Mouse (Mus musculus) urinary bladder, postnatal 4 days (tissue): ENCODE data around the gene Gipr.
"Not testable (repeated sequence)": the region's sequence is repeated elsewhere in the genome, so short reads cannot be mapped to it uniquely, and the experiment has no call there.

ENCODE experiments used
- DNase-seq, 2 experiments: peaks; one replicate each; pipeline ENCODE4 v3.0.0; 2021 to 2022; ENCODE audit warnings: low spot score in 2 of 2

Gene Gipr

DNA sequence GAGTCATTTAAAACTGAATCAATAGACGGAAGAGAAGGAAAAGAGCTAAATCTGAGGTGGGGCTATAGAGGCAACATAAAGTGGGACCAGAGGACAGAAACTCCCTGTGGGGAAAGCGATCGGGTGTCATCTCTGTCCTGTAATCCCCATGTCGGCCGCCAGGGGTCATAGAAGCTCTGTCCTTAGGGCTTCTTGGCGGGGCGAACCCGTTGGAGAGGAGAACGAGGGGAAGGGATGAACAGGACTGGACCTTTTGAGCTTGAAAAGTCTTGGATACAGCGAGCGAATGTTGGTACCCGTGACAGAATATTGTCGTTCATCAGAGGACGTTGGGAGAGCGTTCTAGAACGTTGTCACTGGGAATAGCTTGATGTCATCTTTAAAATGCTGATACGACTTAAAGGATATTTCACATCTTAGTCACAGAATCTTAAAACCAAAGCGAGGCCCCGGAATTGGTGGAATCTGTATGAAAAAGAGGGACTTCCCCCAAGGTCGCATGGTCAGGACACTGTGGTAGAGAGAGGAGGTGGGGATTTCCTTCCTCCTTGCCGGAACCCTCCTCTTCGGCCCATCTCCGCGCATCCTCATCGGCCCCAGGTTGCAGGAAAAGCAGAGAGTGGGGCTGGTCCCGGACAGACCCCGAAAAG is 12.6 kb upstream of the Gipr start:
- DNase-seq = no peak

DNA sequence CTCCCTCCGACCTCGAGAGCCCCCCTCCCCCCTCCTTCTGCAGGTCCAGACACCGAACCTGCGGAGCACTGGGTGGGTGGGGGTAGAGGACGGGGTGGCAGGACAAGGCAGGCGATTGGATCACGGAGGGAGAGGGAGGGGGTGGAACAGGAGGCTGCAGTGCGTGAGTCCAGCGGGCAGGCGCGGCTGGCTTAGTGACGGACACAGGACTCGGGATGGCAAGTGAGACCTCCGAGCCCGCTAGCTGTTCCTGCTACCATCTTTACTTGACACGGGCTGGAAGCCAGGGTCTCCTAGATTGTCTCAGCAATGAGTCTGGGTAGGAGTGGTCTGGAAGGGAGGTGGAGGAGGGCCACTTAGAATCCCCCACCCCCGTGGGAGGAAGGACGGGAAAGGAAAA is 12.1 kb upstream of the Gipr start:
- no peak for DNase-seq

DNA sequence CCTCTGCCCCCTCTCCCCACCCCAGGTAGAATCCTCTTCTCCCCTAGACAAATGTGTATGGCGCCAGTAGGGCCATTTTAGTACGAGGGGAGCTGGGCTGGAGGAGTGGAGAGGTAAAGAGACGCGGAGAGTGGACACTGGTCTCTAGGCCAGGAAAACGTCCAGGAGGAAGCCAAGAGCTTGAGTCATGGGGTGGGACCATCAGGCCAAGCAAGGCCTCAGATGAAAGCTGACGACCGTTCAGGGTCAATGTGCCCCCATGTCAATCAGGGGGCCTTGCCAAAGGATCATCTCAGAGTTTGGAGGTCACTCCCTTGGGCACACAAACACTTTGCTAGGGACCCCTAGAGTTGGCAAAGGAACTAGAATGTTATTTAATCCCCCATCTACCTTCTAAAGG is 11.3 kb upstream of the Gipr start:
- DNase-seq = no peak

DNA sequence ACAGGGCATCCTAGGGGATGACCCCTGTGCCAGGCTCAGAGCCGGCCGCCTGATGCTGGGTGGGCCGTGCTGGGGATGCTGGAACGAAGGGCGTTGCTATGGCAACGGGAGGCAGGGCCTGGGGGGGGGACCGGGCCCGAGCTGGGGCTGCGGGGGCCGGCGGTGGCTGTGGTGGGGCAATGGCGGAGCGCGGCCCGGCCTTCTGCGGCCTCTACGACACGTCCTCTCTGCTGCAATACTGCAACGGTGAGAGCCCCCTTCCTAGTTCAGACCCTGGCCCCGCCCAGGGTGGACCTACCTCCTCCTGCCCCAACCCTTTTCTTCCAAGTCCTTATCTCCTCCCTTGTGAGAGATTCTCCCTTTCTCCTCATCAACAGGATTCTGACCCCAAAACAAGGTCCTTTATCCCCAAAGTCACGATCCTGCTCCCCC is 10.6 kb upstream of the Gipr start:
- no peak for DNase-seq

DNA sequence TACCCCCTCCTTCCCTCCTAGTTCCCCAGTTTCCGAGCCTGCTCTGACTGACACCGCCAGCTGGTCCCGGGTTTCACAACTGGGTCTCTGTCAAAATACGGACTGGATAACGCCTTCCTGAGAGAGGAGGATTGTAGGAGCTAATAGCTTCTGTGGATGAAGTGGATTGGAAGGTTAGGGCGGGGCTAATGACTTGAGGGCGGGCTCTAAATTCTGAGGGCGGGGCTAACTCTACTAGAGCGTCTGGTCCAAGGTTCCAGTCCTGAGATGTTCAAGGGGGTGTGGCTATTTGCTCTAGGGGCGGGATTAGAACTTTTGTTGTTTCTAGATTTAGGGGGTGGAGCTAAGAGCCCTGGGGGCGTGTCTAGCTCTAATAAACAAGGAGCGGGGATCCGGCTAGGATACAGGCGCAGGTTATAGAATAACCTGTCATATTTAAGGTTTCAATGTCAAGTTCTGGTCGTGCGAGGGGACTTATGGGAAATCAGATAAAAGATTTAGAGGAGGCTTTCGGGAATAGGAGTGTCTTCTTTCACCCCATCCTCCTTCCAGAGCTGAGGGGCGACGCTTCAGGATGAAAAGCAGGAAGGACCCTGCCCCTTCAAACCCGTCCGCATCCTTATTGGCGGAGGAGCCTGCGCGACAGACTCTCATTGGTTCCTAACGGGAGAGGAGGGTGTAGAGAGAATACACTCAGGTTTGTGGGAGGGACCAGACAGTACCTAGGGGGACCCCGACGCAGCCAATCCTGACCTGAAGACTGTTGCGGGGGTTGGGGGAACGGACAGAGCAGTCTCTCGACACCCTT is 10.0 kb upstream of the Gipr start, which contains the start of gene Eml2:
Gene Eml2 (plus strand): TSS at position 714 of the 808 bp plus-strand sequence.
- no peak for DNase-seq

DNA sequence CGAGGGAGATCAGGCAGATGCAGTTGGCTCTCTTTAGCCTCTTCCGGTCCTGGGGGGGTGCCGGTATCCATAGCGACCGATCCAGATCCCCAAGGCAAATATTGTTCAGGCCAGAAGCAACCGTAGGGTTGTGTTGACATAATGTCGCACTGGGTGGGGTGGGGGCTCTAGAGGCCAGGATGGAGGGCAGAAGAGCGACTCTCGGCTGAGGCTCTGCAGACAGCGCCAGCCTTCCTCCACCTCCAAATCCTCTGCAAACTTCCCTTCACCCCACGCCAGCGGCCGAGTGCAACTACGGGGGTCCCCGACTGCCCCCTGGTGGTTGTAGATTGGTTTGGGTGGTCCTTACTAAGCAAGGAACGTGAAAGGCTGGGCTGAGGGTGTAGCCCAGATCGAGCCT is 6.9 kb upstream of the Gipr start:
- DNase-seq = peak; percentile 75 to 87

DNA sequence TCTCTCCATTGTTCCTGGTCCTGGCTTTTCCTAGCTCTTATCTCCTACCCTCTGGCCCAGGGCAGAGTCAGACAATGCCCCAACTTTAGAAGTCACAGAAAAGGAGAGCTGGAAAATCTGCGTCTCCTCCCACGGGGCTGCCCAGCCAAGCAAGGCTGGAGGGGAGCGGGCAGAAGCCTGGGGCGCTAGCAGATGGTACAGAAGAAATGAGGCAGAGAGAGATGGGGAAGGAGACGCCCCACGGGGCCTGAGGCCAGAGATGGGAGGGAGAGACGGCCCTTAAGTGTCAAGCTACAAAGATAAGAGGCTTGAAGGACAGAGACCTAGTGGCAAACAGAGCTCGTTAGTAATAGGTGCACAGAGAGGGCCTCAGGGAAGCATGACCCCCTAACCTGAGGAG is 5.9 kb upstream of the Gipr start:
- no peak for DNase-seq

DNA sequence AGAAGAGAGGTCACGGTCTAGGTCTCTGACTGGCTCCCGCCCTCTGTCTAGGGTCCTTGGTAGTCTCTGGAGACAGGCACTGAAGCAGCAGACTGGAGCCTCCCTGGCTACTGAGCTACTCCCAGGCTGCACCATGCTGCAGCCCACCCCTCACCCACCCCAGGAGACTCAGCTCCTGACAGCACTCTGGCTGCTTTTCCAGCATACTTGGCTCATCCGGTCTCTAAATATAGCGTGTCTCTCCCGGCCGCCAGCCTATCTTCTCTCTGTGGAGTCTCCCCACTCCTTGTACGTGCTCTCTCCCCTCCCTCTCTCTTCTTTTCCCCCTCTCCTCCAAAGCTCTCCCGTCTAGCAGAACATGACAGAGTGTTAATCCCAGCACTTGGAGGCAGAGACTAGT is 4.2 kb upstream of the Gipr start:
- no peak for DNase-seq

DNA sequence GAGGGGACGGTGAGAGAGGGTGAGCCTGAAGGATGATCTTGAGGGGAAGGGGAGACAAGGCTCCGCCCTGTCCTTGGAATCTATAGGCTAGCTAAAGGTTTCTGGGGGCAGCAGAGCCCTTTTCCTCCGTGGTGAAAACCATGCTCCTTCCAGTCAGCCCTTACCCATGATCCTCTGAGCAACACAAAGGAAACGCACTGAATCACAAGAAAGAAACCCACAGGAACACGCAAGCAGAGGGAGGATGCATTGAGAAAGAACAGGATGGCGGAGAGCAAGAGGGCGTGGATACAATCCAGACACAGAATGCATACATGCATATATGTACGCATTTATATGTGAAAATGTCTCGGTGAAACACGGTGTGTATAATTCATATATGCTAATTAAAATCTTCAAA is 3.6 kb upstream of the Gipr start:
- no peak for DNase-seq

DNA sequence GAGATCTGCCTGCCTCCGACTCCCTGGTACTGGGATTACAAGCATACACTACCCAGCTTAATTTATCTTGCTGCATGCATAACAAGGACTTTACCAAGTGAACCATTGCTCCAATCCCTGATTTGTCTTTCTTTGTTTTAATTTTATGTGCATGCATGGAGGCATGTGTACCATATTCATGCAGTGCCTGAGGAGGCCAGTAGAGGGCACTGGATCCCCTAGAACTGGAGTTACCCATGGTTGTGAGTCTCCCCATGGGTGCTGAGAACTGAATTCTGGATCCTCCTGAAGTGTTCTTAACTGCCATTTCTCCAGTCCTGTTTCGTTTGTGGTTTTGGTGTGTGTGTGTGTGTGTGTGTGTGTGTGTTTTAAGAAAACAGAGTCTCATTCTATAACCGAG is 1.1 kb upstream of the Gipr start:
- no peak for DNase-seq

DNA sequence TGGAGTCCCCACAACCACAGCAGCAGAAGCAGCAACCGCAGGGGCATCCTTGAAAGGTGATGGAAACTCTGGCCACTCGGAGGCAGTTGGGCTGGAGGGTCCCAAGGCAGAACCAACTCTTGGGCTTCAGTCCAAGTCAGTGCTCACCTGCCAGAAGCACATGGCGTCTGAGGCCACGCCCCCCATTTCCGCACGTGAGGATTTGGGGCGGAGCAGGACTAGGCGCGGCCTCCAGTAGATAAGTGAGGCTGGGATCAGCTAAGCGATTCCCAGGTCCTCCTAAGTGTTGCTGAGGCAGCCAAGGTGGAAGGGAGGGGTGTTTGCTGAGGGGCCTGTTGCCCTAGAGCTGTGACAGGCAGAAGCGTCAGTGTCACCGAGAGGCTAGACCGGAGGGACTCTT is 949 bp downstream of the Gipr start:
- DNase-seq = no peak

DNA sequence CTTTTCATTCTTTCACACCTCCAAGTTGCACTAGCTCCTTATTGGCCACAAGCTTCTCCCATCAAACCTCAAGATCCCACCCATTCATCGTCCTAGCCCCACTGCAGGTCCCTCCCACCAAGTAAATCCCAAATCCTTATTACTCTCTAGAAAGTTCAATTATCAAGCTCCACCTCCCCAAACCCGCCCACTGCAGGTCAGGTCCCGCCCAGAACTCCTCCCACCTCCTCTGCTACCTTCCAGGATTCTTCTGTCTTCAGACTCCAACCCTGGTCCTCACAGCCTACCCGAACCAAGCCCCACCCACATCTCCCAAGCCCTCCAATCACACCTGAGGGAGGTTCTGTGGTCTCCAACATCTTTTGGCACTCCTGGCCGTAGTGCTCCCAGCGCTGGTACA is 1.7 kb downstream of the Gipr start:
- DNase-seq = no peak

DNA sequence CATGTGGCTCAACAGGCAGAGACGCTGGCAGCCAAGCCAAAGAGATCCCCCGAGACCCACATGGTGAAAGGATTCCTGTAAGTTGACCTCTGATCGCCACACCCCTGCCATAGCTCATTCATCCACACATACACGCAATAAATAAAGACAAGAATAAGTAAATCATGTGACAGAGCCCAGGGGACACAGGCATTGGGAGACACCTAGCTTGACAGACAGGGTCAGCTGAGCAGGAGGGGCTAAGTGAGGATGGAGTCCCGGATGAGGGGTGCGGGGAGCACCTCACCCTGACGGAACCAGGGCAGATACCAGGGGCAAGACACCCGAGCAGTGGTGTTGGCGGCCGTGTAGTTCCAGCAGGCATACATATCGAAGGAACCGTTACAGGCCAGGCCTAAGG is 2.2 kb downstream of the Gipr start:
- DNase-seq = no peak

DNA sequence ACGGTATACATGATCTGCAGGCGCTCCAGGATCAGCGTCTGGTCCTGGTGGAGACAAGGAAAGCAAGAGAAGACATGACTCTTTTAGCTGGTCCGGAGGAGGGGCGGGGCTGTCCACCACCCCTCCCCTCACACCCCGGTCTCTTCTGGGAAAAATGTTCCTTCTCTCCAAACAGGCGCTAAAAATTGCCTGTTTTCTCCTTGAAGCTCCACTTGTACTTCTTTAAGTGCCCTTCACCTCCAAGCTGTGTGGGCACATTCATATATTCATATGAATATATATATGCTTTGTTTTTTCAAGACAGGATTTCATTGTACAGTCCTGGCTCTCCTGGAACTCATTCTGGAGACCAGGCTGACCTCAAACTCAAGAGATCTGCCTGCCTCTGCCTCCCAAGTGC is 3.0 kb downstream of the Gipr start:
- no peak for DNase-seq

DNA sequence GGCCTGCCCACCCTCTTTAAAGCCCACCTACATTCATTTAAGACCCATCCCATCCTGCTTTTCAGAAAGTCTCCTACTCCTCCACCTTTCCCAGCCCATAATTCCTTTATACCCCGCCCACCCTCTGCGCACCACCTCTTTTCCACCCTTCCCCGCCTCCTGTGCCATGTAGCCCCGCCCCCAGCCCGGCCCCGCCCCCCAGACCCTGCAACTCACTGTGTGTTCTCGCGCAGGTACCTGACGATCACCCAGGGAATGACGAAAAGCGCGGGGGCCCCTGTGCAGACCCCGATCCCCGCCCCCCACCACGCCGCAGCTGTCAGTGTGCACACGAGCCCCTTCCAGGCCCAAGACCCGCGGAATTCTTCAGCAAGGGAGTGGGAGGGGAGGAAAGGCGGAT is 5.8 kb downstream of the Gipr start:
- no peak for DNase-seq

DNA sequence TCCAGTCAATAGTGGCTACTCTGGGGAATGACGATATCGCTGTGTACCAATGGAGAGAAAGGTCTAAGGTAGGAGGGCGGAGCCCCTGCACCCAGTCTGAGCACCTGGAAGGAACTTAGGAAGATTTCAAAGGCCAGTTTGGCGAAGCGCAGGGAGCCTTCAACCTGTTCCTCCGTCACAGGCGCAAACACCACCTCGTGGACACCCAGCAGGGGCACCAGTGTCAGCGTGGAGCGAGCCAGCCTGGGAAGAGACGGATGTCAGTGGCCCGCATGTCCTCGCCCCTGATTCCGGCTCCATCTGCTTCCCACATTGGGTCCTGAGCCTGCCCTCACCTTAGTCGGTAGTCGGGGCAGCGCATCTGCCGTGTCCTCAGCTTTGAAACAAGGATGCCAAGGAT is 6.5 kb downstream of the Gipr start:
- DNase-seq = no peak

DNA sequence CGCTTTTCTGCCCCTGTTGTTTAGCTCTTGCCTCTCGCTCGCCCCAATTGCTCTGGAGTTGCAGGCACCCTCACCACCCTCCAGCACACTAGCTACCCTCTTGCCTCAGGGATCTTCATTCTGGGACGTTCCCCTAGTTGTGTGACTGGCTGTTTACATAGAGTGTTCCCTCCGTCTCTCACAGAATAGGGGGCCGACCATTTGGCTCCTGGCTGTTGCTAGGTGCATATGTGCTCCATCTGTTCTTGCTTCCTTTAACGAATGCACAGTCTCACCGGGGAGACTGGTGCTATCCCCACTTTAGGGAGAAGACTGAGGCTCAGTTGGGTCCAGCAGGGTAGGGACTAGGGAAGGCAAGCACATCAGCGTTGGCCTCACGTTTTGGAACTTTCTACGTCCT is 7.3 kb downstream of the Gipr start:
- DNase-seq = no peak

DNA sequence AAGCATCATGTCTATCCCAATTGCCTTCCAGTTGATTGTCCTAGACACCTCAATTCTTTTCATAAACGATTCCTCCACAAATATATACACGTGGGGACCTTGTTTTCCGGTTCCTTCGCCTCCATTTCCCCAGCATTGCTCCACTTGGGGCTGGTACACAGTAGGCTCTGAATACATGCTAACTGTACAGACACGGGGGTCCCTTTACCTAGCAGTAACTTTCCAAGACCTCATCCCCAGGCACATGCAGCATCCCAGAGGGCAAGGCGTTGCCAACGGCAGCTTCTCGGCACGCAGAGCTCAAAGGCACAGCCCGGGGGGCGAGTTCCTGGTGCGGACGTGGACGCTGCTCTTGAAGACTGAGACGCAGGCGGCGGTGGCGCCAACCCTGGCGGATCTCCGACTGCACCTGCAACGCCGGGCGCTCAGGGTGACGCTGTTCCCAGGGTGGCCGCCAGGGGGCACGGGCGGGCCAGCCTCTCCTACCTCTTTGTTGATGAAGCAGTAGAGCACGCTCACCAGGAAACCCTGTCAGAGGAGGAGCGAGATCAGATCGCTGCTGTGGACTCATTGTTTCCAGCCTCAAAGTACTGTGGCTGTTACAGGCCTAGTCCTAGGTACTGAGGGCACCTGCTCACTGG is 8.6 kb downstream of the Gipr start:
- peak; percentile 81 to 92 for DNase-seq

DNA sequence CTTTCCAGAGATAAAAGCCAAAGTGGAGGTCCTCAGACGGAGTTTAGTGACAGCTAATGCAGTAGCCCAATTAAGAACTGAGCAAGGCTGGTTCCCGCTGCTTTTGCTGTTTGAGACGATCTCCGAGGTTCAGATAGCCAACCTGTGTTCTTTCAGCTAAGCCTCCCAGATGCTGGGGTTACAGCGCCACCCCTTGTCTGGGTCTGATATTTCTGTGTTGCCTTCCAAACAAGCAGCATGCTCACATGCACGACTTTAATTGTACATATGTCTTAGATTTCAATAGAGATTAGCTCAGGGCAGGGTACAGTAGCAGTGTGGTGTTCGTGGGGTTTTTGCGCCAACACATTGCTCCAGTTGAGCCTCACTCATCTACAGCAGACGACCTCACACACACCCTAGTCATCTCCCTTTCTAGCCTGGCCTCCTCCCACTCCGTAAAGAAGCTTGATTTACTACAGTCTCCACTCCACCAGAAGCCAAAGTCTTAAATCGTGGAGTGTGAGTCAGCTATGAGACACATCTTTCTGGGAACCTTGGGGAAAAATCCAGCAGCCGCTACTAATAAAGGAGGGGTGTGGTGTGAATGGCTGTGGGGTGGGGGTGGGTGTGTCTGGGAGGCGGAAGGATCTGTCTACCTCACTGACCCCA is 10.0 kb downstream of the Gipr start:
- no peak for DNase-seq

DNA sequence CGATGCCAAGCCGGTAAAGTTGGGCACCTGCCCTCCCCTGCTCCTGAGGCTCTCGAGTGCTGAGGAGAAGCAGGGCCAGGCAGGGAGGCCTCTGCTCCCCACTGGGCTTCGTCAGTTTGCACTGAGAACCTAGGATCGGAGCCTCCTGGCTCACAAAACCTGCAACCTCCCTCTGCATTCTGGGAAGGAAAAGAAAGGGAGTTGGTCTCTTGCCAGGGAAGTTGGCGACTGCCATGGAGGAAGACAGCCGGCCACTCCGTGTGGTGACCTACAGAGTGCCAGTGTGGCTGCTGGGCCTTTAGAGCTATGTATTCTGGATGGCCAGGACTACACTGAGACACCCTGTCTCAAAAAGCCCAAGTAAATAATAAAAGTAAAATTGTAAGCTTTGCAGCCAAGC is 11.1 kb downstream of the Gipr start:
- DNase-seq = no peak

DNA sequence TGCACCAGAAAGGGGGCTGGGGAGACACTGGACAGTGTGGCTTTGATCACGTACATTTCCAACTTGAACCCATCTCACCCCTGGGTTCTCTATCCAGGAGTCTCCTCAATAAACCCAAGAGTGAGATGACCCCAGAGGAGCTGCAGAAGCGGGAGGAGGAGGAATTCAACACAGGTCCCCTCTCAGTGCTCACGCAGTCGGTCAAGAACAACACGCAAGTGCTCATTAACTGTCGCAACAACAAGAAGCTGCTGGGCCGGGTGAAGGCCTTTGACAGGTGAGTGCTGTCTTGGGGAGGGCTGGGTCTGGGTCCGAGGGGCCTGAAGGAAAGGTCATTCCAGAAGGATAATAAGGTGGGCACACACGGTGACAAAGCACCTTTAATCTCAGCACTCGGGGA is 14.8 kb downstream of the Gipr start:
- not testable (repeated sequence) for DNase-seq

DNA sequence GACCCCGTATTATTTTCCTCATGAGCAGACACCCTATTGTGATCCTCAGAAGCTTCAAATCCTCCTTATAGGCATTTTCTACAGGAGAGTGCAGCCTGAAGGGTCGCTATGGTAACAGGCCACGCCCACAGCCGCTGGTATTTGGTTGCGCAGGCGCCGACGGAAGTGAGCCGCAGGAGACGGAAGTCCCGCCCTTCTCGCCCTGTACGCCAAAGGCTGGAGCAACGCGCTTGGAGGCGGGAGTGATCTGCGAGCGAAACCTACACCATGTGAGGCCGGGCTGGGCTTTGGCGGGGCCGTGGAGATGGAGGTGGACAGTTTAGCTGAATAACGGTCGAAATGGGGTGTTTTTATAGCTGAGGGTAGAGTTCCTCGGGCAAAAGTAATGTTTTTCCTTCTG is 16.3 kb downstream of the Gipr start, which contains the start of gene Snrpd2:
Gene Snrpd2 (plus strand): TSS at position 97 of the 400 bp plus-strand sequence.
- DNase-seq = peak; percentile 92 to 98
